Mouse (Mus musculus) thymus, adult 2 months (tissue): ENCODE data around the gene Olfr1441. TPM values are rescaled to one million over a fixed set of nuclear protein-coding genes. Genes with fewer than 3 reads are reported as not detected.

Experiments
- DNase-seq: peaks from one replicate; pipeline ENCODE4 v3.0.0; 2021
- H3K27ac ChIP-seq: fragments of 200-500 bp; 2 replicates; pipeline ENCODE4 v1.5.1; 2012; ENCODE audit warnings: low read length, control low read depth; ENCODE audit not compliant: control insufficient read depth, insufficient read depth
- H3K27me3 ChIP-seq: fragments of 200-500 bp; 2 replicates; pipeline ENCODE4 v1.6.1; 2012; ENCODE audit warnings: mild to moderate bottlenecking, low read length, moderate library complexity, mixed read lengths; ENCODE audit not compliant: control insufficient read depth, insufficient read depth
- H3K36me3 ChIP-seq: fragments of 200-500 bp; 2 replicates; pipeline ENCODE4 v1.6.1; 2012; ENCODE audit warnings: mild to moderate bottlenecking, low read length, moderate library complexity; ENCODE audit not compliant: control insufficient read depth, insufficient read depth
- H3K4me1 ChIP-seq: fragments of 200-500 bp; replicated peaks from 2 replicates; pipeline ENCODE4 v1.6.1; 2012; ENCODE audit warnings: low read length; ENCODE audit not compliant: control insufficient read depth, insufficient read depth
- H3K4me3 ChIP-seq: fragments of 200-500 bp; 2 replicates; pipeline ENCODE4 v1.5.1; 2012; ENCODE audit warnings: mild to moderate bottlenecking, low read length, control low read depth, moderate library complexity; ENCODE audit not compliant: control insufficient read depth, insufficient read depth
- CTCF ChIP-seq: fragments of 200-500 bp; IDR thresholded peaks from 2 replicates; pipeline ENCODE4 v1.5.1; 2012; ENCODE audit warnings: mild to moderate bottlenecking, control low read depth, low read length, moderate library complexity, borderline replicate concordance; ENCODE audit not compliant: control insufficient read depth, poor library complexity, insufficient read depth; ENCODE audit errors: extremely low read depth
- POLR2A ChIP-seq: fragments of 200-500 bp; IDR thresholded peaks from 2 replicates; pipeline ENCODE4 v1.6.1; 2012; ENCODE audit warnings: mild to moderate bottlenecking, low read length, control low read depth, moderate library complexity; ENCODE audit not compliant: control insufficient read depth, poor library complexity, insufficient read depth; ENCODE audit errors: extremely low read depth
- WGBS: fragments of 180-500 bp; shearing (Covaris S2); methylation state at CpG from one replicate; pipeline ENCODE4 v1.1.7; 2018; 5-methylcytosine and 5-hydroxymethylcytosine counted together
- polyA plus RNA-seq: library from polyadenylated mRNA; depleted of rRNA; stranded (reverse); fragments of >200 nt; gene quantifications from 2 replicates; pipeline ENCODE4 v1.2.3, GENCODE M21; 2012

Olfr1441 gene
- polyA plus RNA-seq, 1 experiment, result not detected

- Histone ChIP-seq H3K4me3 (no peak overlapping the region), H3K4me1 (no peaks in the 10 kb centered on the region), H3K36me3 (no peaks in the 10 kb centered on the region), H3K27ac (no peak overlapping the region), H3K27me3 (no peaks in the 10 kb centered on the region)
- 32% methylated on average over 5 of the region's 5 CpGs for WGBS
- DNase-seq, result no peak
- TF ChIP-seq POLR2A (no peak), CTCF (no peak)
Measured at GRCm38 (mm10) chr19:12440103-12440725, 23.0 kb downstream of the Olfr1441 start.

GRCm38 (mm10) chr19:12442560-12442959, 25.3 kb downstream of the Olfr1441 start:
- no peaks in the 10 kb centered on the region for H3K4me1 ChIP-seq
- no peak for TF ChIP-seq POLR2A
- no peak for TF ChIP-seq CTCF
- H3K27ac ChIP-seq, result no peak overlapping the region
- WGBS, result 42% methylated on average over 4 of the region's 4 CpGs
- no peak overlapping the region for H3K4me3 ChIP-seq
- no peak for DNase-seq
- no peaks in the 10 kb centered on the region for H3K36me3 ChIP-seq
- H3K27me3 ChIP-seq, result no peaks in the 10 kb centered on the region

GRCm38 (mm10) chr19:12445014-12445413, 27.8 kb downstream of the Olfr1441 start:
- 90% methylated on average over 3 of the region's 3 CpGs for WGBS
- Histone ChIP-seq H3K4me1 (no peaks in the 10 kb centered on the region), H3K27ac (no peak overlapping the region), H3K36me3 (no peaks in the 10 kb centered on the region), H3K27me3 (no peaks in the 10 kb centered on the region), H3K4me3 (no peak overlapping the region)
- DNase-seq, result no peak
- TF ChIP-seq POLR2A, result no peak
- no peak for TF ChIP-seq CTCF

GRCm38 (mm10) chr19:12457401-12458066, 40.3 kb downstream of the Olfr1441 start:
- 31% methylated on average over 12 of the region's 12 CpGs for WGBS
- H3K27ac ChIP-seq, result no peak overlapping the region; the same call in 1 of the 2 replicates
- no peak for DNase-seq
- H3K4me3 ChIP-seq, result no peak overlapping the region
- no peaks in the 10 kb centered on the region for H3K36me3 ChIP-seq
- H3K4me1 ChIP-seq, result 0 out of 2 replicates have a peak, but pooled peaks cover 2% of the 10 kb centered on the region
- H3K27me3 ChIP-seq, result no peaks in the 10 kb centered on the region
- TF ChIP-seq POLR2A, result no peak
- TF ChIP-seq CTCF, result no peak

GRCm38 (mm10) chr19:12459516-12459915, 42.3 kb downstream of the Olfr1441 start:
- Histone ChIP-seq H3K36me3 (no peaks in the 10 kb centered on the region), H3K27ac (no peak overlapping the region), H3K27me3 (no peaks in the 10 kb centered on the region), H3K4me1 (0 out of 2 replicates have a peak, but pooled peaks cover 2% of the 10 kb centered on the region), H3K4me3 (no peak overlapping the region)
- TF ChIP-seq CTCF (no peak), POLR2A (no peak)
- no peak for DNase-seq
- WGBS, result 75% methylated on average over 4 of the region's 4 CpGs

GRCm38 (mm10) chr19:12460282-12461249, 43.3 kb downstream of the Olfr1441 start, which contains the start of gene Mpeg1:
Gene Mpeg1 (plus strand): TSS chr19:12460779.
- H3K27me3 ChIP-seq, result no peaks in the 10 kb centered on the region
- no peak within 1 kb of the TSS for H3K4me3 ChIP-seq
- no peak for DNase-seq
- no peak for TF ChIP-seq CTCF
- TF ChIP-seq POLR2A, result no peak
- 0 out of 2 replicates have a peak, but pooled peaks cover 2% of the 10 kb centered on the region for H3K4me1 ChIP-seq
- WGBS, result 79% methylated on average over 11 of the region's 11 CpGs
- no peak within 1 kb of the TSS for H3K27ac ChIP-seq
- H3K36me3 ChIP-seq, result no peaks in the 10 kb centered on the region
